Mouse (Mus musculus) B cell, adult (primary cell): ENCODE data around the gene Dlx4. TPM values are rescaled to one million over a fixed set of nuclear protein-coding genes. Genes with fewer than 3 reads are reported as not detected.

Experiments
- total RNA-seq: library from RNA; stranded (reverse); gene quantifications from 4 replicates; pipeline ENCODE4 v1.2.4, GENCODE M21; 2023; ENCODE audit not compliant: inconsistent age

Gene Dlx4
- total RNA-seq: not detected in 4 replicates

GRCm38 (mm10) chr11:95145851-95146403 lies at the start of gene Dlx4:
TSS of gene Dlx4 (minus strand) at chr11:95146263.

GRCm38 (mm10) chr11:95119990-95120632 lies 26.0 kb downstream of the Dlx4 start, which contains the start of gene Dlx3:
TSS of gene Dlx3 (plus strand) at chr11:95120119.

Other genes with a start within 250 kb of the Dlx4 start
- 0.22 to 0.48 TPM (median 0.34 TPM) in 4 replicates for gene Col1a1, start 210.0 kb downstream of the Dlx4 start, total RNA-seq
- gene Hils1, start 178.7 kb downstream of the Dlx4 start, total RNA-seq: not detected in 4 replicates
- gene Sgca, start 169.9 kb downstream of the Dlx4 start, total RNA-seq: not detected in 4 replicates
- 68.2 to 75.8 TPM (median 72.0 TPM) in 4 replicates for gene Ppp1r9b, start 155.2 kb downstream of the Dlx4 start, total RNA-seq
- gene Samd14, start 136.4 kb downstream of the Dlx4 start, total RNA-seq: 0.21 to 0.96 TPM (median 0.24 TPM) in 3 of 4 replicates, not detected in the other
- gene Pdk2, start 104.9 kb downstream of the Dlx4 start, total RNA-seq: 8.9 to 13.2 TPM (median 11.7 TPM) in 4 replicates
- 0.39 to 2.0 TPM (median 0.66 TPM) in 4 replicates for gene Itga3, start 69.5 kb downstream of the Dlx4 start, total RNA-seq
- not detected in 4 replicates for gene Dlx3, start 26.1 kb downstream of the Dlx4 start, total RNA-seq
- 0.54 to 1.5 TPM (median 1.1 TPM) in 4 replicates for gene Tac4, start 115.3 kb upstream of the Dlx4 start, total RNA-seq
- 118 to 152 TPM (median 131 TPM) in 4 replicates for gene Kat7, start 164.0 kb upstream of the Dlx4 start, total RNA-seq
- 56.9 to 75.4 TPM (median 70.1 TPM) in 4 replicates for gene Fam117a, start 190.8 kb upstream of the Dlx4 start, total RNA-seq
- 70.8 to 79.6 TPM (median 76.6 TPM) in 4 replicates for gene Slc35b1, start 238.4 kb upstream of the Dlx4 start, total RNA-seq